Mouse (Mus musculus) colon, adult 2 months (tissue): ENCODE measurements around the gene Capzb. TPM values are rescaled to one million over a fixed set of nuclear protein-coding genes. Genes with fewer than 3 reads are reported as not detected.

Experiments
- polyA plus RNA-seq: library from polyadenylated mRNA; depleted of rRNA; stranded (reverse); fragments of >200 nt; gene quantifications from 2 replicates; pipeline ENCODE4 v1.2.3, GENCODE M21; 2012; rRNA removed

Gene Capzb
- polyA plus RNA-seq: 319 and 374 TPM in 2 replicates

DNA sequence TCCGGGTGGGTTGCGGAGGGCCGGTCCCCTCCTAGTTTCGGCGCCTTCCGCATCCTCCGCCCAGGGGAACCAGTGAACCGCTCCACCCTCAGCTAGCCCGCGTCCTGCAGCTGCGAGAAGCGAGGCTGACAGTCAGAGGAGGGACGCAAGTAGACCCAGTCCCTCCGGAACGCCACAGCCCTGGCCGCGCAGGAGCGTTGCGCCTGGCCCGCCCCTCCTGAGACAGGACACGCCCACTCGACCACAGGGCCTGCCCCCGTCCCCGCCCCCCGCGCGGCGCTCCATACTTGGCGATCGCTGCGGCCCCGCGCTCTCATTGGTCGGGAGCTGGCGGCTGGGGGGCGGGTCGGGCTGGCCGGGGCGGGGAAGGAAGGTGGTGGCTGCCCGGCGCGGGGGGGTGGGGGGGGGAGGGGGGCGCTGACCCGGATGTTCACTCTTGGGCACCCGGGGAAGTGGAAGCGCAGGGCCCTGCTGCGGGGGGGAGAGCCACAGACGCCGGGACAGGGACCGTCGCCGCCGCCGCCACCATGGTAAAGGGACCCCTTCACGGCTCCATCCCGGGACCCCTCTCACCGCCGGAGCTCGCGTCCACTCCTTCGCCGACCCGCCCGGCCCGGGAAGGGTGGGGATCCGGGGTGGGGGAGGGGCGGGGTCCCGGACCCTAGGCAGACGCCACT lies at the start of gene Capzb:
TSS of gene Capzb (plus strand) at position 401 of the 677 bp plus-strand sequence.

GRCm38 (mm10) chr4:139310171-139310898 lies 117.6 kb downstream of the Capzb start, which contains the start of the genes Pqlc2 and Akr7a5:
Pqlc2 (minus strand) TSS chr4:139310708.
Akr7a5 (plus strand) TSS chr4:139310744.

Other genes starting within 250 kb of the Capzb start
- gene Rnf186, start 225.8 kb upstream of the Capzb start, polyA plus RNA-seq: 677 and 736 TPM in 2 replicates
- 40.4 and 48.0 TPM in 2 replicates for gene Tmco4, start 220.0 kb upstream of the Capzb start, polyA plus RNA-seq
- gene Htr6, start 117.3 kb upstream of the Capzb start, polyA plus RNA-seq: 0.19 and 0.29 TPM in 2 replicates
- gene Nbl1, start 99.9 kb upstream of the Capzb start, polyA plus RNA-seq: 210 and 301 TPM in 2 replicates
- 32.4 and 37.6 TPM in 2 replicates for gene Minos1, start 61.8 kb upstream of the Capzb start, polyA plus RNA-seq
- 30.1 and 35.3 TPM in 2 replicates for gene Pqlc2, start 117.8 kb downstream of the Capzb start, polyA plus RNA-seq
- gene Akr7a5, start 117.8 kb downstream of the Capzb start, polyA plus RNA-seq: 71.9 and 74.0 TPM in 2 replicates
- 11.1 and 14.6 TPM in 2 replicates for gene Mrto4, start 159.7 kb downstream of the Capzb start, polyA plus RNA-seq
- gene Emc1, start 159.7 kb downstream of the Capzb start, polyA plus RNA-seq: 26.5 and 28.2 TPM in 2 replicates
- gene Ubr4, start 159.7 kb downstream of the Capzb start, polyA plus RNA-seq: 209 and 214 TPM in 2 replicates